Comparison of ENCODE assay signal across 9 mouse cellular contexts in the genomic region with DNA sequence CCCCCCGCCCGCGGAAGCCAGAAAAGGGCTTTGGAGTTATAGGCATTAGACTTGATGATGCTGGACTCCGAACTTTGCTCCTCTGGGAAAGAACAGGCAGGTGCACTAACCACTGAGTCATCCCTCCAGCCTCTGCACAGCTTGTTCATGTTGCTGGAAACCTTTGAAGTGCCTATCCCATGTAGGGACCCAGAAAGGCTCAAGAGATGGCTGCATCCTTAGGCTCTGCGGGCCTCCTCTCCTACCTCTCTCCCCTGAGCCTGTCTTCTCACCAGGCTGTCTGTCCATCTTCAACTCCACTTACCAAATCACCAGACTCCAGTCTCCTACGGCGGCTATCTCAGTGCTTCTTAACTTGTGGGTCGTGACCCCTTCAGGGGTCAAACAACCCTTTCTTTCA. TPM values are rescaled to one million over a fixed set of nuclear protein-coding genes. Genes with fewer than 3 reads are reported as not detected.
DNase-seq lines count a peak whose midpoint lies in the region; ATAC-seq and TF ChIP-seq lines count a peak whose summit lies in the region.
"Had no signal": no experiment of that assay in that cellular context is flagged by ENCODE, and none has a peak within 500 bp of the region (broad histone marks: within the 10 kb centered on the region; RNA-seq: fewer than 3 reads in every experiment).

No protein-coding gene starts in this region.

- 0 out of 2 replicates have a peak, but pooled peaks have one; percentile 4 for ATAC-seq in forebrain, embryonic 14.5 days
- no peak for ATAC-seq in forebrain, postnatal 0 days
- ATAC-seq in hindbrain, embryonic 13.5 days (ENCODE audit: low FRiP score), result no peak

- WGBS in forebrain, embryonic 14.5 days, result 73% methylated on average over 8 of the region's 8 CpGs
- WGBS in forebrain, postnatal 0 days, result 82% methylated on average over 7 of the region's 8 CpGs
- 71% methylated on average over 8 of the region's 8 CpGs for WGBS in embryonic facial prominence, embryonic 10.5 days
- WGBS in limb, embryonic 10.5 days, result 83% methylated on average over 5 of the region's 8 CpGs
- WGBS in hindbrain, embryonic 13.5 days, result 75% methylated on average over 5 of the region's 8 CpGs

- no peaks in the 10 kb centered on the region for H3K9me3 ChIP-seq in forebrain, embryonic 14.5 days (replicated peaks; ENCODE audit: control insufficient read depth, low read length)
- H3K9me3 ChIP-seq in forebrain, postnatal 0 days (ENCODE audit: low read length), result no peaks in the 10 kb centered on the region
- H3K9me3 ChIP-seq in embryonic facial prominence, embryonic 10.5 days, result no peaks in the 10 kb centered on the region
- H3K9me3 ChIP-seq in limb, embryonic 10.5 days (replicated peaks), result no peaks in the 10 kb centered on the region
- H3K9me3 ChIP-seq in hindbrain, embryonic 13.5 days, result no peaks in the 10 kb centered on the region
- H3K9me3 ChIP-seq: midbrain, embryonic 15.5 days had no signal

- H3K27me3 ChIP-seq in forebrain, embryonic 14.5 days (replicated peaks; ENCODE audit: control insufficient read depth, insufficient read depth, low read length), result no peaks in the 10 kb centered on the region
- no peaks in the 10 kb centered on the region for H3K27me3 ChIP-seq in forebrain, postnatal 0 days (ENCODE audit: insufficient read depth, low read length)
- H3K27me3 ChIP-seq in embryonic facial prominence, embryonic 10.5 days (replicated peaks; ENCODE audit: low read depth, poor library complexity, severe bottlenecking), result no peaks in the 10 kb centered on the region
- H3K27me3 ChIP-seq in limb, embryonic 10.5 days (ENCODE audit: low read depth, poor library complexity, severe bottlenecking), result no peaks in the 10 kb centered on the region
- H3K27me3 ChIP-seq in hindbrain, embryonic 13.5 days, result 0 out of 2 replicates have a peak, but pooled peaks cover 3% of the 10 kb centered on the region
- H3K27me3 ChIP-seq: midbrain, embryonic 15.5 days had no signal

- no peak overlapping the region for H3K9ac ChIP-seq in forebrain, embryonic 14.5 days (ENCODE audit: low read length)
- no peak overlapping the region for H3K9ac ChIP-seq in forebrain, postnatal 0 days
- no peak overlapping the region for H3K9ac ChIP-seq in hindbrain, embryonic 13.5 days
- H3K9ac ChIP-seq: midbrain, embryonic 15.5 days had no signal

- no peaks in the 10 kb centered on the region for H3K36me3 ChIP-seq in forebrain, embryonic 14.5 days (ENCODE audit: control insufficient read depth, insufficient read depth, low read length)
- H3K36me3 ChIP-seq in forebrain, postnatal 0 days (ENCODE audit: insufficient read depth), result no peaks in the 10 kb centered on the region
- 0 out of 2 replicates have a peak, but pooled peaks cover 2% of the 10 kb centered on the region for H3K36me3 ChIP-seq in embryonic facial prominence, embryonic 10.5 days (replicated peaks)
- H3K36me3 ChIP-seq in limb, embryonic 10.5 days, result no peaks in the 10 kb centered on the region
- no peaks in the 10 kb centered on the region for H3K36me3 ChIP-seq in hindbrain, embryonic 13.5 days
- H3K36me3 ChIP-seq: midbrain, embryonic 15.5 days had no signal

- no peak for TF ChIP-seq CTCF in forebrain, postnatal 0 days (IDR thresholded peaks at IDR 0.05; ENCODE audit: low read depth)

- H3K27ac ChIP-seq in forebrain, embryonic 14.5 days (ENCODE audit: low read depth, low read length), result no peak overlapping the region
- no peak overlapping the region for H3K27ac ChIP-seq in forebrain, postnatal 0 days (ENCODE audit: low read depth, low read length)
- 0 out of 2 replicates have a peak overlapping the region, but pooled peaks have one; percentile 4 for H3K27ac ChIP-seq in embryonic facial prominence, embryonic 10.5 days (replicated peaks)
- no peak overlapping the region; the same call in 1 of the 2 replicates for H3K27ac ChIP-seq in limb, embryonic 10.5 days
- H3K27ac ChIP-seq in hindbrain, embryonic 13.5 days, result no peak overlapping the region
- H3K27ac ChIP-seq: midbrain, embryonic 15.5 days had no signal

- no peak overlapping the region for H3K4me3 ChIP-seq in forebrain, embryonic 14.5 days (ENCODE audit: low read depth, low read length)
- no peak overlapping the region for H3K4me3 ChIP-seq in forebrain, postnatal 0 days (ENCODE audit: low read depth, low read length)
- H3K4me3 ChIP-seq in embryonic facial prominence, embryonic 10.5 days, result no peak overlapping the region
- no peak overlapping the region for H3K4me3 ChIP-seq in limb, embryonic 10.5 days
- no peak overlapping the region for H3K4me3 ChIP-seq in hindbrain, embryonic 13.5 days
- H3K4me3 ChIP-seq: midbrain, embryonic 15.5 days had no signal

- peaks cover 14% of the 10 kb centered on the region for H3K4me1 ChIP-seq in forebrain, embryonic 14.5 days (ENCODE audit: control insufficient read depth, insufficient read depth, low read length)
- H3K4me1 ChIP-seq in forebrain, postnatal 0 days (ENCODE audit: insufficient read depth), result peaks cover 4% of the 10 kb centered on the region; the same call in 1 of the 2 replicates
- H3K4me1 ChIP-seq in embryonic facial prominence, embryonic 10.5 days, result peaks cover 68% of the 10 kb centered on the region
- H3K4me1 ChIP-seq in limb, embryonic 10.5 days, result peaks cover 51% of the 10 kb centered on the region
- H3K4me1 ChIP-seq in hindbrain, embryonic 13.5 days (replicated peaks), result peaks cover 28% of the 10 kb centered on the region

- H3K4me2 ChIP-seq in forebrain, embryonic 14.5 days (ENCODE audit: low read length), result no peak overlapping the region
- no peak overlapping the region for H3K4me2 ChIP-seq in forebrain, postnatal 0 days (ENCODE audit: low read depth)
- H3K4me2 ChIP-seq in hindbrain, embryonic 13.5 days, result no peak overlapping the region
- H3K4me2 ChIP-seq: midbrain, embryonic 15.5 days had no signal

- DNase-seq in forebrain, embryonic 14.5 days (ENCODE audit: low spot score), result no peak
- no peak for DNase-seq in forebrain, postnatal 0 days
- DNase-seq in kidney, postnatal 25 days, result peak; percentile 53 to 60
- DNase-seq in kidney, adult 9 months, result no peak
- DNase-seq in embryonic facial prominence, embryonic 10.5 days (ENCODE audit: low spot score), result no peak
- peak; percentile 39 for DNase-seq in thymus, postnatal 0 days (ENCODE audit: low spot score)
- DNase-seq in limb, embryonic 10.5 days (ENCODE audit: low spot score), result no peak

RNA-seq across cellular contexts. Expression of gene Pdk1, which starts 59.7 kb away (rescaled TPM):
- 20.2 and 22.3 TPM in 2 replicates for polyA plus RNA-seq in forebrain, embryonic 14.5 days (2014; fragmentation: Nextera tagmentation; extraction: Ambion mirVana)
- total RNA-seq in forebrain, postnatal 0 days (2014; rRNA removed), result 42.0 and 46.7 TPM in 2 replicates
- 15.3 and 20.8 TPM in 2 replicates for polyA plus RNA-seq in forebrain, postnatal 0 days (2015; fragmentation: Nextera tagmentation; extraction: Ambion mirVana)
- polyA plus RNA-seq in embryonic facial prominence, embryonic 10.5 days (2016; fragmentation: Nextera tagmentation; extraction: Ambion mirVana), result 53.6 TPM in 2 replicates
- 60.2 and 73.8 TPM in 2 replicates for polyA plus RNA-seq in thymus, postnatal 0 days (2015; fragmentation: Nextera tagmentation; extraction: Ambion mirVana)
- polyA plus RNA-seq in limb, embryonic 10.5 days (2016; fragmentation: Nextera tagmentation; extraction: Ambion mirVana), result 45.4 and 46.8 TPM in 2 replicates
- polyA plus RNA-seq in hindbrain, embryonic 13.5 days (2015; fragmentation: Nextera tagmentation; extraction: Ambion mirVana), result 14.9 and 17.1 TPM in 2 replicates

Comparison
In these comparisons a context has a peak if more than half of its experiments do, and no peak if none do; other contexts are left out.
1. DNase-seq: peak in kidney, postnatal 25 days (2 of 2) and thymus, postnatal 0 days (single experiment); none in forebrain, embryonic 14.5 days (single experiment), forebrain, postnatal 0 days (single experiment), kidney, adult 9 months (single experiment), embryonic facial prominence, embryonic 10.5 days (single experiment) and limb, embryonic 10.5 days (single experiment).